Mouse (Mus musculus): ENCODE data around the gene Olfr1357. TPM values are rescaled to one million over a fixed set of nuclear protein-coding genes. Genes with fewer than 3 reads are reported as not detected.
"Not testable (repeated sequence)": the region's sequence is repeated elsewhere in the genome, so short reads cannot be mapped to it uniquely, and the experiment has no call there.

The Olfr1357 gene
- total RNA-seq (2021), result not detected
- long read RNA-seq, experiment 1, result 0 reads
- long read RNA-seq, experiment 2, result 0 reads

DNA sequence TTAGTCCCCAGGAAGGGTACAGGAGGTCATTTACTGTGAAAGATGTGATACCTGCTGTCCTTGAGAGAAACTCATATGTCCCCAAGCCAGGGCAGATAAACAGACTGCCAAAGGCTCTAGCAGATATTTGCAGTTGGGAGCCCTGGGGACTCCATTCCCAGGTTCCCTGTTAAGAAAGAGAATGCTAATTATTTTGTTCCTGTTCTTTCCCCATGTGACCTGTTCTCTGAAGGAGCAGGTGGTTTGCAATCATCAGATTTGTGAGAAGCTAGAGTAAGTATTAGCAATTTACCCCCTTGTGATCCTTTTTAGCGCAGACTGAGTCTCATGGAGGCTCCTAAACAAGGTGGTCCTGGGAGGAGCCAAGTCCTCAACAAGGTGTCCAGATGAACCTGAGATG is at the start of gene Olfr1357:
Gene Olfr1357, minus strand, starts transcription at position 101 of the 400 bp plus-strand sequence.
- no peak for DNase-seq

DNA sequence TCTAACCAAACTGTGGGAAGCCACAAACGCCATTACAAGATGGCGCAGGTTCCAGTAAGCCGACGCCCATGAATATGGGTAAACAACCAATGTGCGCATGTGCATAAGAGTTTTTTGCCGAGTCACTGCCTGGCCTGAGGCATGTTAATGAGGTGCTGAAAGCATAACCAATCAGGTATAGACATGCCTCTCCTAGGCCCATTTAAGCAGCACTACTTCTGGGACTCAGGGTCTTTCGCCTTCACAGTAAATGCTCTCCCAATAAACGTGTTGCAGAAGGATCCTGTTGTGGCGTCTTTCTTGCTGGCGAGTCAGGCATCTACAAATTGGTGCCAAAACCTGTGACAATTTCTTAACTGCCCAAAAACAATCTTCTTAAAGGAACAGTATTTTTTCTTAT is 48.8 kb upstream of the Olfr1357 start:
- not testable (repeated sequence) for DNase-seq

DNA sequence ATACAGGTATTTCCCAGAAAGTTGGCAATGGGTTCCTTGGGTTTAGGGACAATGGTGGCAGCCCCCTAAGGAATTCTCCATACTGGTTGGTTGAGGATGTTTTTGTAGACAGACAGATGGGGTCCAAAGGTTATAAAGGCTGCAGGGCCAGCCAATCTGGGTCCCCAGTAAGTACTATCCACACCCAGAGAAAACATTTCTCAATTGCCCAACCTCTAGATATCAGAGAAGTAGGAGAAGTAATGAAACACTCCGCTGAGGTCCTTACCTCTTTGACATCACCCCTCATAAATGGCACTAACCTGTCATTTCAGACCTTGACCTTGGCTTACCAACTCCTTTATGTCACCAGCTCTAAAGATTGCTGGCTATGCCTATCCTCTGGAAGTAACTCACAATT is 46.7 kb upstream of the Olfr1357 start:
- DNase-seq, result no peak

DNA sequence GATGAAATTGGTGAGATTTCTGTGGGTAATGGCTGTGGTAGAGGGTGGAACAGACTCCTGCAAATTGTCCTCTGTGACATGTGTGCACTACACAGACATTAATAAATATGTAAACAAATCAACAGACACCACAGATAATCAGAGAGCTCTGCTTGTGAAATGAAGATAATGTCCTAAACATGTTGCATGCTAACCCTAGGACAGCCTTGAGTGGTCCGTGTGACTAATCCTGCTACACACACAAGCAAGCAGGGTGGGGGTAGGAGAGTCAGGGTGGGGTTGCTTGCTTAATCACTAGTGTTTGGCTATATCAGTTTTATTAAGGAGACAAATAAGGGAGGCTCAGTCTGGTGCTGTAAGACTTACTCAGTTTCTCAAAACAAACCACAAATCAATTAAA is 43.3 kb upstream of the Olfr1357 start:
- DNase-seq, result no peak

DNA sequence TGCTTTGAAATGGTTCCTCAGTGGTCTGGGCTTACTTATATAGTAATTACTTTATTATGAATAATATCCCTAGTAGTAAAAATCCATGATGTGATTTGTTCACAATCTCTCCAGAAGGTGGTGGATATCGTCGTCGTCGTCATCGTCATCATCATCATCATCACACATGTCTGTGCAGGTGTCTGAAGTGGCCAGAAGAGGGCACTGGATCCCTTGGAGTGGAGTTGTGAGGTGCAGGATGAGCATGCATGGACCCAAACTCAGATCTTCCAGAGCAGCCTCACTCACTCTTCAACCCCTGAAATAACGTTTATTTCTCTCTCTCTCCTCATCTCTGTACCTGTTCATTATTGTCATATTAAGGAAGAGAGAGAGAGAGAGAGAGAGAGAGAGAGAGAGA is 14.4 kb upstream of the Olfr1357 start:
- no peak for DNase-seq

DNA sequence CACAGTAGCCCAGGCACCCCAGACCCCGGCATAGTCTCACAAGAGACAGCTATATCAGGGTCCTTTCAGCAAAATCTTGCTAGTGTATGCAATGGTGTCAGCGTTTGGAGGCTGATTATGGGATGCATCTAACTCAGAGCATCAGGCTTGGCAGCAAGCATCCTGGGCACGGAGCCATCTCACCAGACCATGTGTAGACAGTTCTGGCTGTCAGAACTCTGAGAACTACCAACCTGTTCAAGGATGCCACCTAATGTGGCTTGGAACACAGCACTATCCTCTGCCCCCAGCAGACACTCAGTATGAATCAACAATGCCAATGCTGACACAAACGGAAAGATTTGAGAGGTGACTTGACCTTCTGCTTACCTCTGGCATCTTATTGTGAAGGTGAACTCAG is 12.3 kb upstream of the Olfr1357 start:
- DNase-seq, result no peak

DNA sequence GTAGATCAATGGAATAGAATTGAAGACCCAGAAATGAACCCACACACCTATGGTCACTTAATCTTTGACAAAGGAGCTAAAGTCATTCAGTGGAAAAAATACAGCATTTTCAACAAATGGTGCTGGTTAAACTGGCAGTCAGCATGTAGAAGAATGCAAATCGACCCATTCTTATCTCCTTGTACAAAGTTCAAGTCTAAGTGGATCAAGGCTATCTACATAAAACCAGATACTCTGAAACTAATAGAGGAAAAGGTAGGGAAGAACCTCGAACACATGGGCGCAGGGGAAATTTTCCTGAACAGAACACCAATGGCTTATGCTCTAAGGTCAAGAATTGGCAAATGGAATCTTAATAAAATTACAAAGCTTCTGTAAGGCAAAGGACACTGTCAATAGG is 5.3 kb upstream of the Olfr1357 start:
- DNase-seq, result not testable (repeated sequence)

DNA sequence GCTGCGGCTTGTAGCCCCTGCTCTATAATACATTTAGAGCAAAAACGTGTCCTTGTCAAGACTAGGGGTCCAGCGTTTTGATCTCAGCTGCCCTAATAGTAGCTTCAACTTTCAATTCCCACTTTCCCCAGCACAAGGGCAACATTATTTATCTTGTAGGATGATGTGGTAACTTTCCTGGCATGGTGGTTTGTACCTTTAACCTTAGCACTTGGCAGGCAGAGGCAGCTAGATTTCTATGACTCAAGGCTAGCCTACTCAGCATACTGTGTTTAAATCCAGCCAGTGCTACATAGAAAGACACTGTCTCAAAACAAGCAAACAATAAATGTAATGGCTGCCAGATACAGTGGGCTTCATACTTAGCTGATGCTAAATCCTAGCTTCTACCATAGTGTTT is 10.3 kb downstream of the Olfr1357 start:
- no peak for DNase-seq

DNA sequence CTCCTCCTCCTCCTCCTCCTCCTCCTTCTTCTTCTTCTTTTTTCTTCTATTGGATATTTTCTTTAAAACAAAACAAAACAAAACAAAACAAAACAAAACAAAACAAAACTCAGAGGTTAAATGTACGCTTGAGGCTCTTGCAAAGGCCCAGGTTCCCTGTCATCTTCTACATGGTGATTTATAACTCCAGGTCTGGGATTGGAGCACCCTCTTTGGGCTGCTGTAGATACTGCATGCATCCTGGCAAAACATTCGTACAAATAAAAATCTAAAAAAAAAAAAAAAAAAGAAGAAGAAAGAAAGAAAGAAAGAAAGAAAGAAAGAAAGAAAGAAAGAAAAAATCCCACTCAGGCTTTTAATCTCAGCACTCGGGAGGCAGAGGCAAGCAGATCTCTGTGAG is 12.8 kb downstream of the Olfr1357 start:
- no peak for DNase-seq

DNA sequence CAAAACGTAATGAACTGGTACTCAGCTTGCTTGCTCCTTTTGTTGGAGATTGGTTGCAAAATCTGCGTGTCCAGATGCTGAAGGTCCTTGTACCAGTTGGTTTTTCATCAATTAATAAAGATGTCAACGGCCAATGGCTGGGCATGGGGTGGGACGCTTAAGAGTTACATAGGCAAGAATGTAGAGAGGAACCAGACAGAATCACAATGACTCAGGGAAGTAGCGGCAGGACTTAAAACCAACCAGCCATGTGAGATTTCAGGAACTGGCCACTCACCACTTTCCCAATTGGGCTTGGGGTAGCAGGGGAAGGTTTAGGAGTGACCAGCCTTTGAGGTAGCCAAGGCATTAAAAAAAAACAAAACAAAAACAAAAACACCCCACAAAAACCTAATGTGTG is 18.0 kb downstream of the Olfr1357 start:
- DNase-seq, result no peak

DNA sequence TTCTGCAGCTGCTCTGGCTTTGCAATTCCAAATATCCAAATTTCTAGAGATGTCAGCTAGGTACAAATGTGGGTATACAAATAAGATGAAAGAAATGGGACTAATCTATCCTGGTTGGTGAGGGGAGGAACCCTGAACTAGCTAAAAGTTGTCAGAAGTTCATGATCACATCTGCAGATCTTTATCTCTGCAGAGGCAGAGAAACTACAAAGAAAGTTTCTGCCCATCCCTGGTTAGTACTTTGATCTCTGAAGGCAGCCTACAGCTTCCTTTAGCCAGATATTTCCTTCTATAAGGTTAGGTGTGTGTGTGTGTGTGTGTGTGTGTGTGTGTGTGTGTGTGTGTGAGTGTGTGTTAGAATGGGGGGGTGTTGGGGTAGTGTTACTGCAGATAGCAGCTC is 23.3 kb downstream of the Olfr1357 start:
- no peak for DNase-seq

DNA sequence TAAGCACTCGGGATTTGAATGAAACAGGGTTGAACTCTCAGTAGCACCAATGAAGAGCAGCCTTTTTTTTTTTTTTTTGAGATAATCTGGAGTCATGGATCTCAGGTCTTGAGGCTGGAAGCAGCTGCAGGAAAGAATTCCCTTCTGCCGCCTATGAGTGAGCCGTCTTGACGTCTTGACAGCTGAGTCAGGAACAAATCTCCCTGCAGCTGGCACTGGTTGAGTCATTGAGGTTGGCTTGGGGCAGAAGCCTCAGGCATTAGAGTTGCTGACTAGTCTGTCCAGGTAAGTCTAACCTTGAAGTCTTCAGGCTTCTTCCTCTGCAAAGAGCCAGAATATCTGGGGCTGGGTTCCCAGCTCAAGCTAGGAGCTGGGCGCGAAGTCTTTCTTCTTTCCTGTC is 23.7 kb downstream of the Olfr1357 start:
- no peak for DNase-seq

DNA sequence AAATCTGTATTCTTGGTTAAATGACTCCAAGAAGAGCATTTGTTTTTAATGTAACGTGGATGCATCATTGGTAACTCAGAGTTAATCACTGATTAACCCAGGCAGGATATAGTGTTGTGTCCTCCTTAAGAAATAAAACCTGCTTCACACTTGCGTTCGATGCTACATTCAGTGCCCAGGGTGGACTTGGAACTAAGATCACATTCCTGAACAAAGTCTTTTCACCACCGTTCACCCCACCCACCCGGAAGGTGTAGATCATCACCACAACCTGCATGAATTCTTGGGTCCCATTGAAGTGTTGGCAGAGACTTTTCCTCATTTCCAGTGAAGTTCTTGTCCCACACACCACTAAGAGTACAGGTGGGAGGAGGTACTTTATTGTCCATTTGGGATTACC is 24.1 kb downstream of the Olfr1357 start:
- DNase-seq, result no peak

DNA sequence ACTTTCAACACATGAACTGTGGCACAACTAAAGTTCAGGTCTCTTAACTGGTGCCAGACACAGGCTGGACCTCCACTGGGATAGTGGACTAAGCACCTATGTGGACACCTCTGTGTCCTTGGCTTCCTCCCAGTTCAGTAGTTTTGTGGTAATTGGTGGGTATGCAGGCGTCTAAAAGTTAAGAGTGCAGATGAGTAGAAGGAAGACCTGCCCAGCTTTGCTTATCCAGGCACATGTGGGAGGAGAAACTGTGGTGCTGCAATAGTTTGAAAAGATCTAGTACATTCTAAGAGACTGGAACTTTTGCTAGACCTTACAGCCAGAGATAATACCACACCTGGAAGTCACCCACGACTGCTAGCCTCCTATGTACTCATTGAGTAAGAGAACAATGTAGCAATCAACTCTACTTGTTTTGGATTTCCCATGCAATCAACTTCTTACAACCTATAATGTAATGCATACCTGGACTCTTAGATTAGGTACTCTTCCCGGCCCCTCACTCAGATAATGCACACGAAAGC is 25.0 kb downstream of the Olfr1357 start:
- no peak for DNase-seq

DNA sequence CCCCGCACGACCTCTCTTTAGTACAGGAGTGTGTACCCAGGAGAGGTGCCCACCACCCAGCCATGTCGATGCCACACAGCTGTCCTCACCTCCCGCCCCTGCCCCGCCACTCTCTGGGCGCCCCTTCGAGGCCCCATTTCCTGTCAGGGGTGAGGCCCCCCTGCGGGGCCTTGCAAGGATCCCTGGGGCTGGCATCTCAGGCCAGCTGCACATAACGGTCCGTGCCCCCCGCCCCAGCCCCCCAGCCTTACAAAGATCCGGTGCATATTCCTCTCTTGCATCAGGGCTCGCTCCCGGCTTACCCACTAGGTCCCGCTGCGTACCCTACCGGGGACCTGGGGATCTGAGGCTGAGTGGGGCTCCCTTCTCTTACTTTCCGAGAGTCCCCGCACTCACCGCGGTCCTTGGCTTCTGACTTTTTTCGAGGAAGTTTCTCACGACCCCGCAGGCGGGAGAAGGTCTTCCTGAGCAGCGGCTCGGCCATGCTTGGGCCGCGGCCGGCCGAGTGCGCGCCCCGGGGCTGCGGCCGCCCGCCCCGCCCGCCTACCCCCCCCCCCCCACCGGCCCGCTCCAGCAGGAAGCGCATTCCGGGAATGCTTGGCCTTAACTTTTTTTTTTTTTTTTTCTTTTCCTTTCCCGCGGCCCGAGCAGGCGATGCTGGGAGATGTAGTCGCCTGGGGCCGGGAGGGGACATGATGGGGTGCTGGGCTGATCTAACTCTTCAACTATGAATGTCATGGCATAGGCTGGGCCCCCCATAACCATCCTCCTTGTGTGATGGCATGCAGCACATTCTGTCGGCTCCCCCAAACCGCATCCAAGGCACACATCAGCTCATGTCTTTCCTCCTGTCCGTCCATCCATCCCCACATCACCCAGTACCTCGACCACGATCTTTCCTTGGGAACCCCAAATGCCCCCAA is 26.2 kb downstream of the Olfr1357 start, which contains the start of gene Syde1:
Gene Syde1, minus strand, starts transcription at position 559 of the 923 bp plus-strand sequence.
- peak; percentile 61 for DNase-seq

DNA sequence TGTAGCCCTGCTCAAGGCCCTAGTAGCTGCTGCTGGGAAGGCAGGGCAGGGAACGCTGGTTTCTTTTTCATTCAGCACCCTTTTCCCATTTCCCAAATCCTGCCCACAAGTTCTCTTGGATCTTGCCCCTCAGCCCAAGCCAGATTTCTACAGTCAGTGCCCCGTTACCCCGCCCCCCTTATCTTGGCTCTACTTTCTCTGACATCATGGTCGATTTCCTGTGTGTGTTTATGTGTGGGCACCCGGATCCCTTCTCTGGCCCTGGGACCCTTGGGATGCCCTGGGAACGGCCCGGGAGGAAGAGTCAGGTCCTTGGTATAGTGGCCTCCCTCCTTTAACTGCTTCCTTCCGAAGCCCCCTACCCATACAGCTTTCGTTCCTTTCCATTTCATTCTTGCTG is 27.1 kb downstream of the Olfr1357 start:
- no peak for DNase-seq

DNA sequence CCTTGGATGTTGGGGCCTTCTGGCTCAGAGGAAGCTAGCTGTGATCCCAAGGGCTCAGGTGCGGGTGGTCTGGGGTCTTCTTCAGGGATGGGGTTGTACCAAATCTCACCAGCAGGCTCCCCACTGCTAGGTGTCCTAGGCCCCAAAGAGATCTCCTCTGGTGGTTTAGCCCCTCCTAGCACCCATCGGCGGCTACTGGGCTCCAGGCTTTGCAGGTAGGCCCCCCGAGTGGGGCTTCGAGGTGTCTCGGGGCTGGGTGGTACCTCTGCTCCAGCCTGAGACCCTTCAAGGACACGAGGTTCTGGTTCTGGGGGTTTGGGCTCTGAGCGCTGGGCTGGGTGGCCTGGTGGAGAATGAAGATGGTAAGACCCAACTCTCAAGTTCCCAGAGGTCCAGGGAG is 28.0 kb downstream of the Olfr1357 start:
- no peak for DNase-seq

DNA sequence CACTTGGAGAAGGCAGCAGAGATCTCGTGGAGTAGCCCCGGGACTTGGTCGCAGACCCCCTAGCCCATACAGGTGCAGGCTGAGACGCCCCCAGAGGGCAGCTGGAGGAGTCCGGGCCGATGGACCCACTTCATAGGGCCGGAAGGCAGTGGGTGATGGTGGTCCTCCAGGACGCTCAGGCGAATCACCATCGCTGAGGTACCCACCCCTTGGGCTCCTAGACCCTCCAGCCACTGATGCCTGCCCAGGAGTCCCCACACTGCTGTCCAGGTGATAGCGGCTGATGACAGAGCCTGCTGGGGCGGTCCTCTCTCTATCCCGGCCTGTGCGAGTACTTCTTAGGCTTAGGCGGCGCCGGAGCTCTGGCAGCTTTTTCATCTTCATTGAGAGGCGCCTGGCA is 28.6 kb downstream of the Olfr1357 start:
- no peak for DNase-seq

DNA sequence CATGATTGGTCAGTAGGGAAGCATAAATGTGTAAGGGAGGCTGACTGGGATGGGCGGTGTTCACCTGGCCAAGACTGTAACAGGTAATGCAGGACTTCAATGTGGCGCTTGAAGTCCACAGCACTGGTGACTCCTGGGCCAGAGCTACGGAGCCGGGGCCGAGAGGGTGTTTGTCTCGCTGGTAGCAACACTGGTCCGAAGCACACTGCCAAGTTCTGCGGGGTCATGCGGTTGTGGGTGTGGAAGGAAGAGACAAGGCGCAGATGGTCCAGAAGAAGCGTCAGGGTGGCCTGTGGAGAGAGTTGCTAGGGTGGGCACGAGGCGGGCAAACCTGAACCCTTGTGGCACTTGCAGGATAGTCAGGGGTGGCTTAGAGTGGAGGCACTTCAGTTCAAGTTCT is 31.8 kb downstream of the Olfr1357 start:
- DNase-seq, result no peak

DNA sequence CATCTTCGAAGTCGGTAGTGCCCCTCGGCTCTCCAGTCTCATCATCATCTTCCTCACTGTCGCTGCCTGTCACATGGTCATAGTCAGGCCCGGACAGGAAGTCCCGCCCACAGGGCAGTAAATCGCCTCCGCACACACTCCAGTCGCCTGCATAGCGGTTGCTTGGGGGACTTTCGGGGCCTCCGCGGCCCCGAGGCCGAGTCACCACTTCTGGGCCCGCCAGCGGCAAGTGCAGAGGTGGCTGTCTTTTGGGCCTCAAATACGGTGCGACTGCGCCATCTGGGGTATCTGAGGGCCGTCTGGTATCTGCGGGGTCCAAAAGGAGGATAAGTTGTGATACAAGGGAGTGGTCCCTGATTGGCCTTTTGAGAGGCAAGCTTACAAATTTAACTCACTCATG is 32.3 kb downstream of the Olfr1357 start:
- DNase-seq, result no peak

DNA sequence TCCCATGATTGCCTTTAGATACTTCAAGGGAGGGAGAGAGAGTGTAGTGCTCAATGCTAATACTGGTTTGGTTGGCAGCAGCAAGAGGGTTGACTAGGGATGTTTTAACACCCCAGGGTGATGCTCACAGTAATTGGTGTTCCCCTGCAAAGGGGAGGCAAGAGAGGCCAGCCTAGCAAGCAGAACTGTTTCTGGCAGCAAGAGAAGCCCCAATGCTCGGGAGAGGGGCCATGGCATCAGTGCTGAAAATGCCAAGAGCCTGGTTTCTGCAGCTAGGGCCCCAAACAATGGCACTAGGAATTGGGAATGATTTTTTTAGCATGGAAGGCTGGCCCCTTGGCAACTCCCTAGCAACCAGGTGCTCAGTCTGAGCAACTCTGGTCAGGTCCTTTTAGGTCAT is 32.9 kb downstream of the Olfr1357 start:
- DNase-seq, result no peak

DNA sequence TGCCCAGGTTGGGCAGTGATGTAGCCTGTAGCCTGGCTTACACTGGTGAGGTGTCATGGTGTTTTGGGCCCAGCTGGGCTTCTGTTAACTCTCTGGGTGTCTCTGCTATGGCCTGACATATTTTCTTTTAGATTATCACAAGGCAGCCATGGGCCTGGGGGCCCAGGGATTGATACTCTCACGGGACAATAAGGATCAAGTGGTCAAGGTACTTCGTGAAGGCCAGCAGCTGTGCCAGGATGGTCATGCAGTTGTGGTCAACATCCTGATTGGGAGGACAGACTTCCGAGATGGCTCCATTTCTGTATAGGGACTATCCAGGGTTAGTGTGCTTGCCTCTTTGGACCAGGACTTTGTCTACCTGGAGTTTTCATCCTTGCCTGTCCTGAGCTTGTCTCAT is 33.9 kb downstream of the Olfr1357 start:
- no peak for DNase-seq

DNA sequence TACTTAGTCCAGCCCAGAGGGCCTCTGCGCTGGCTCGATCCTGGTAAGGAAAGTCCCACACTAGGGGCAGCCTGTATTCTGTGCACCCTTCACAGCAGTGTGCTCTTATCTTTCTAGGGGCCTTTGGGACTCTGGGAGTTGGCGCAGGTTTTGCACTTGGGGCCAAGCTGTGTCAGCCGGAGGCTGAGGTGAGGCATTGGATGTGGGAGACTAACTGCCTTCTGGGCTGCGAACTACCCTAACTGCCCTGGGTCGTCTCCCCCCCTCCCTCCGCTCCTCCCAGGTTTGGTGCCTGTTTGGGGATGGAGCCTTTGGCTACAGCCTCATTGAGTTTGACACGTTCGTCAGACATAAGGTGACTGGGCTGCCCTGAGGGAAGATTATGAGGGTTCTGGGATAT is 34.5 kb downstream of the Olfr1357 start:
- no peak for DNase-seq

DNA sequence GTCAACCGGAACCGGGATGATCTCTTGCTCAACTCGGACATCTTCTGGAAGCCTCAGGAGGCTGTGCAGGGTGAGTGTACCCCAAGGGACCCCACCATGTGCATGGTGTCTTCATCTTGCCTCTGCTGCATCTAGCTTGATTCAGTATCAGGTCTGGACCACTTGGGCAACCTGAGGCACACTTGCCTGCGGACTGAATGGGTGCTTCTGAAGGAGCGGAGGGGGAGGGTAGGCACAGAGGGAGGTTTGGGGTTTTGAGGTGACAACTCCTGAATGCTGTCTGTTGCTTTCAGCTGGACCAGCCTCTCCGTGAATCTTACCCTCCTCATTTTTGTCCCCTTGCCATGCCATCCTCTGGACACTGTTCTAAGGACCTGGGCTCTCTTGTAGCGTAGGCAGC is 36.8 kb downstream of the Olfr1357 start:
- DNase-seq, result no peak

Data from gastrocnemius, postnatal 25 days (tissue).